Mouse (Mus musculus) heart, adult 2 months (tissue): ENCODE data around the gene Fhit.

Source experiments
- CTCF ChIP-seq: fragments of 200-600 bp; IDR thresholded peaks from 2 replicates; pipeline ENCODE4 v1.8.1; 2022; ENCODE audit warnings: antibody characterized with exemption, mild to moderate bottlenecking, moderate library complexity
- POLR2A ChIP-seq: fragments of 200-500 bp; IDR thresholded peaks from 2 replicates; pipeline ENCODE4 v1.6.1; 2011; ENCODE audit warnings: mild to moderate bottlenecking, low read depth, low read length, control low read depth; ENCODE audit not compliant: insufficient read depth

DNA sequence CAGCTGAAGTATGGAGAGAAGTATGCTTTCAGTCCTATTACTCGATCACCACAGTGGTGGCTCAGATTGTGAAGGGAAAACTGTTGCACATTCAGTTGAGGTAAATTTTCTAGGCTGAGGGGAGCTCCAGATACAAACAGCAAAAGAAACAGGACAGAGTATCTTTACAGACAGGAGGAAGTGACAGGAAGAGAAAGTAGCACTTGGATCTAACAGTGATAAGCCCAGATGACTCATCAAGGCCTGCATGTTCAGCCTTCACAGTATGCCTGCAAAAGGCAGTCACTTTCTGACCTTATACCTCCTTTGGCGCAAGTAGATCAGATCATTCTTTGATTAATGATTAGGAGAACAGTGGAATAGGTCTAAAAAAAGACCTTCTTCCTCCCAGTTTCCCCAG lies 1309.8 kb downstream of the Fhit start:
- TF ChIP-seq CTCF (no peak), POLR2A (no peak)
